Mouse (Mus musculus) induced T-regulatory cell, adult 2 months (primary cell): ENCODE results near the gene Gm20388.
A peak's percentile ranks its signal among the peaks of the same experiment; 100 is the strongest.

Experiments used
- DNase-seq: peaks from one replicate; pipeline ENCODE4 v3.0.0-alpha.2; 2012; ENCODE audit warnings: low read depth

Gm20388 gene

GRCm38 (mm10) chr8:120895600-120895999 lies 985.0 kb downstream of the Gm20388 start:
- DNase-seq: peak; percentile 61

GRCm38 (mm10) chr8:120896203-120896602 lies 985.6 kb downstream of the Gm20388 start:
- no peak for DNase-seq

- DNase-seq: peak; percentile 66
These were observed 987.4 kb downstream of the Gm20388 start for GRCm38 (mm10) chr8:120898008-120898407.

- DNase-seq: no peak
These were observed 988.3 kb downstream of the Gm20388 start for GRCm38 (mm10) chr8:120898828-120899407.

- DNase-seq: no peak
These were observed 991.7 kb downstream of the Gm20388 start for GRCm38 (mm10) chr8:120902346-120902745.

- no peak for DNase-seq
These were observed 997.0 kb downstream of the Gm20388 start for GRCm38 (mm10) chr8:120907671-120908070.

GRCm38 (mm10) chr8:120910936-120911335 lies 1000.3 kb downstream of the Gm20388 start:
- DNase-seq: no peak

- no peak for DNase-seq
These were observed 1001.8 kb downstream of the Gm20388 start for GRCm38 (mm10) chr8:120912463-120912862.

- DNase-seq: no peak
These were observed 1006.3 kb downstream of the Gm20388 start for GRCm38 (mm10) chr8:120916831-120917435.

GRCm38 (mm10) chr8:120920527-120920926 lies 1009.9 kb downstream of the Gm20388 start:
- no peak for DNase-seq

- no peak for DNase-seq
These were observed 1015.6 kb downstream of the Gm20388 start for GRCm38 (mm10) chr8:120926201-120926600.

GRCm38 (mm10) chr8:120928082-120928481 lies 1017.4 kb downstream of the Gm20388 start:
- DNase-seq: no peak

- no peak for DNase-seq
These were observed 1024.0 kb downstream of the Gm20388 start for GRCm38 (mm10) chr8:120934596-120934995.

GRCm38 (mm10) chr8:120936685-120937084 lies 1026.0 kb downstream of the Gm20388 start:
- DNase-seq: no peak

- no peak for DNase-seq
These were observed 1026.8 kb downstream of the Gm20388 start for GRCm38 (mm10) chr8:120937474-120937873.

- no peak for DNase-seq
These were observed 1029.6 kb downstream of the Gm20388 start for GRCm38 (mm10) chr8:120940287-120940686.

GRCm38 (mm10) chr8:120947240-120947639 lies 1036.6 kb downstream of the Gm20388 start:
- DNase-seq: no peak

GRCm38 (mm10) chr8:120948050-120948595 lies 1037.5 kb downstream of the Gm20388 start:
- no peak for DNase-seq

- peak; percentile 27 for DNase-seq
These were observed 1038.2 kb downstream of the Gm20388 start for GRCm38 (mm10) chr8:120948620-120949491.

GRCm38 (mm10) chr8:120950674-120951218 lies 1040.1 kb downstream of the Gm20388 start:
- DNase-seq: no peak

GRCm38 (mm10) chr8:120959470-120959891 lies 1048.8 kb downstream of the Gm20388 start:
- no peak for DNase-seq
